Mouse (Mus musculus): ENCODE results near the gene Foxc2.

Gene Foxc2

GRCm38 (mm10) chr8:121115948-121116347 is at the start of gene Foxc2:
Gene Foxc2 (plus strand): TSS chr8:121116171.
- no peak for DNase-seq

- no peak for DNase-seq
These were observed 44.5 kb upstream of the Foxc2 start for GRCm38 (mm10) chr8:121071454-121071853.

GRCm38 (mm10) chr8:121072406-121073130 is 43.4 kb upstream of the Foxc2 start:
- no peak for DNase-seq

- no peak for DNase-seq
These were observed 42.5 kb upstream of the Foxc2 start for GRCm38 (mm10) chr8:121073174-121074107.

- no peak for DNase-seq
These were observed 41.7 kb upstream of the Foxc2 start for GRCm38 (mm10) chr8:121074108-121074847.

GRCm38 (mm10) chr8:121074848-121075145 is 41.2 kb upstream of the Foxc2 start:
- no peak for DNase-seq

GRCm38 (mm10) chr8:121075936-121076335 is 40.0 kb upstream of the Foxc2 start:
- DNase-seq = no peak

GRCm38 (mm10) chr8:121076555-121076954 is 39.4 kb upstream of the Foxc2 start:
- DNase-seq = no peak

GRCm38 (mm10) chr8:121078721-121079120 is 37.2 kb upstream of the Foxc2 start:
- no peak for DNase-seq

- DNase-seq = no peak
These were observed 36.8 kb upstream of the Foxc2 start for GRCm38 (mm10) chr8:121079201-121079600.

GRCm38 (mm10) chr8:121079944-121080343 is 36.0 kb upstream of the Foxc2 start:
- DNase-seq = no peak

GRCm38 (mm10) chr8:121080361-121081090 is 35.4 kb upstream of the Foxc2 start:
- DNase-seq = no peak

- DNase-seq = no peak
These were observed 34.6 kb upstream of the Foxc2 start for GRCm38 (mm10) chr8:121081398-121081797.

- no peak for DNase-seq
These were observed 33.5 kb upstream of the Foxc2 start for GRCm38 (mm10) chr8:121082218-121083092.

GRCm38 (mm10) chr8:121083093-121083935 is 32.7 kb upstream of the Foxc2 start:
- DNase-seq = no peak

- DNase-seq = no peak
These were observed 32.1 kb upstream of the Foxc2 start for GRCm38 (mm10) chr8:121083936-121084209.

- DNase-seq = no peak
These were observed 31.6 kb upstream of the Foxc2 start, which contains the start of gene Foxf1 for GRCm38 (mm10) chr8:121084210-121084951. Gene Foxf1 (plus strand): TSS chr8:121084386.

- no peak for DNase-seq
These were observed 31.0 kb upstream of the Foxc2 start for GRCm38 (mm10) chr8:121085011-121085410.

- DNase-seq = no peak
These were observed 30.4 kb upstream of the Foxc2 start for GRCm38 (mm10) chr8:121085561-121085960.
